8 mouse cellular contexts compared by ENCODE assay signal in the genomic region with DNA sequence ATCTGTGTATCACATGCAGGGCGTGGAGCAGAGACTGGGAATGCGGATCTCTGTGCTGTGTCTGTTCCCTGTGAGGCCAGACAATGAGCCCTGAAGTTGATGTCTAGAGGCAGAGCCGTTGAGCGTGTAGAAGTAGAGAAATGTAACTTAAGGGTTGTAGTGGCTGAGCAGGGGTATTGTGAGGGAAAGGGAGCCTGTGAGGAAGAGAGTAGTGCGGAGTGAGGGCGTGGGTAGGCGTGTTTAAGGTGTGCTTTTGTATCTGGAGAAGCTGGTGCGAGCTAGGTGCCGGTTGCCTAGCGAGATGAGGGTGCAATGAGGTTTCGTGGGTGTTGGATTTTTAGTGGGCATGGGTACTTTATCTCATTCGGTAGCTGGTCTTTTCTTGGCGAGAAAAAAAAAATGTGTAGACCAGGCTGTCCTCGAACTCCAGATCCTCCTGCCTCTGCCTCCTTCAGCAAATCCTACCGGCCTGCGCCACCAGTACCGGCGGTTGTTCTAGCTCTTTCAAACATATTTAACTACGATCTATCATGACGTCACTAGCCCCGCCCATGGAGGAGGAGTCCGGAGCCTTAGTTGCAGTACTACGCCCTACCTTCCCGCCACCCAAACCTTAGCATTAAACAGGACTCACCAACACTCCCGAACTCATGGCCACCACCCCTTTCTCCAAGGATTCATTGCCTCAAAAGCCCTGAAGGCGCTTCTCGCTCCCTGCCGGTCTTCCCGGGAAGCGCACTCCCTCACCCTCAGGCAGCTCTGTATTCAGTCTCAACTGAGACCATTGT. TPM values are rescaled to one million over a fixed set of nuclear protein-coding genes. Genes with fewer than 3 reads are reported as not detected.
DNase-seq lines count a peak whose midpoint lies in the region; ATAC-seq lines count a peak whose summit lies in the region.

No protein-coding gene starts in this region.

- peak overlapping the region; percentile 77 for H3K27ac ChIP-seq in forebrain, embryonic 10.5 days
- H3K27ac ChIP-seq in heart, embryonic 16.5 days (ENCODE audit: low read length), result peak overlapping the region; percentile 68
- 0 out of 2 replicates have a peak overlapping the region, but pooled peaks have one; percentile 39 for H3K27ac ChIP-seq in liver, embryonic 15.5 days (replicated peaks)
- 0 out of 2 replicates have a peak overlapping the region, but pooled peaks have one; percentile 42 for H3K27ac ChIP-seq in neural tube, embryonic 12.5 days

- no peaks in the 10 kb centered on the region for H3K36me3 ChIP-seq in forebrain, embryonic 10.5 days (replicated peaks)
- H3K36me3 ChIP-seq in heart, embryonic 16.5 days (ENCODE audit: control insufficient read depth, insufficient read depth), result no peaks in the 10 kb centered on the region
- H3K36me3 ChIP-seq in liver, embryonic 15.5 days (replicated peaks), result no peaks in the 10 kb centered on the region
- no peaks in the 10 kb centered on the region for H3K36me3 ChIP-seq in neural tube, embryonic 12.5 days

- H3K4me2 ChIP-seq in heart, embryonic 16.5 days (ENCODE audit: low read depth, low read length), result peak overlapping the region; percentile 87
- peak overlapping the region; percentile 82 for H3K4me2 ChIP-seq in liver, embryonic 15.5 days
- H3K4me2 ChIP-seq in neural tube, embryonic 12.5 days (replicated peaks), result peak overlapping the region; percentile 62

- ATAC-seq in heart, embryonic 16.5 days (replicated peaks; ENCODE audit: extremely low read depth, insufficient read depth, low FRiP score), result peak; percentile 92
- ATAC-seq in liver, embryonic 15.5 days (ENCODE audit: insufficient read depth), result peak; percentile 81
- ATAC-seq in neural tube, embryonic 12.5 days (ENCODE audit: low FRiP score, low read depth), result peak; percentile 85

- H3K4me1 ChIP-seq in forebrain, embryonic 10.5 days, result peaks cover 27% of the 10 kb centered on the region
- peaks cover 3% of the 10 kb centered on the region for H3K4me1 ChIP-seq in heart, embryonic 16.5 days (ENCODE audit: control insufficient read depth, insufficient read depth, low read length)
- H3K4me1 ChIP-seq in liver, embryonic 15.5 days (replicated peaks), result peaks cover 25% of the 10 kb centered on the region
- 0 out of 2 replicates have a peak, but pooled peaks cover 3% of the 10 kb centered on the region for H3K4me1 ChIP-seq in neural tube, embryonic 12.5 days

- no peaks in the 10 kb centered on the region for H3K27me3 ChIP-seq in forebrain, embryonic 10.5 days (ENCODE audit: poor library complexity, severe bottlenecking)
- no peaks in the 10 kb centered on the region for H3K27me3 ChIP-seq in heart, embryonic 16.5 days (ENCODE audit: control insufficient read depth, insufficient read depth, low read length)
- H3K27me3 ChIP-seq in liver, embryonic 15.5 days, result no peaks in the 10 kb centered on the region
- no peaks in the 10 kb centered on the region for H3K27me3 ChIP-seq in neural tube, embryonic 12.5 days (replicated peaks)

- peak overlapping the region; percentile 60 for H3K4me3 ChIP-seq in forebrain, embryonic 10.5 days
- peak overlapping the region; percentile 76 for H3K4me3 ChIP-seq in heart, embryonic 16.5 days (ENCODE audit: low read length)
- H3K4me3 ChIP-seq in liver, embryonic 15.5 days (replicated peaks), result peak overlapping the region; percentile 65
- peak overlapping the region; percentile 41 for H3K4me3 ChIP-seq in neural tube, embryonic 12.5 days

- DNase-seq in CD8-positive naive resting alpha-beta T cell, adult 2 months (ENCODE audit: low read depth in 2 of 2, low spot score in 2 of 2), result peak; percentile 96 to 98
- peak; percentile 85 for DNase-seq in c-Kit-positive CD71-negative TER-119-negative erythroid progenitor cells, embryonic 14.5 days (ENCODE audit: low read depth)
- DNase-seq in forebrain, embryonic 10.5 days (ENCODE audit: extremely low spot score, low spot score), result peak; percentile 96
- peak; percentile 93 to 99 for DNase-seq in kidney, postnatal 36 days
- peak; percentile 99 for DNase-seq in telencephalon, adult 2 months (ENCODE audit: low read depth, low spot score)

- peak overlapping the region; percentile 77 for H3K9ac ChIP-seq in heart, embryonic 16.5 days (ENCODE audit: low read length)
- H3K9ac ChIP-seq in liver, embryonic 15.5 days, result peak overlapping the region; percentile 49
- peak overlapping the region; percentile 49 for H3K9ac ChIP-seq in neural tube, embryonic 12.5 days

- 2% methylated on average over 30 of the region's 30 CpGs for WGBS in forebrain, embryonic 10.5 days
- 2% methylated on average over 30 of the region's 30 CpGs for WGBS in heart, embryonic 16.5 days
- WGBS in liver, embryonic 15.5 days (ENCODE audit: insufficient replicate concordance), result 4% methylated on average over 30 of the region's 30 CpGs
- WGBS in neural tube, embryonic 12.5 days, result 2% methylated on average over 30 of the region's 30 CpGs

- H3K9me3 ChIP-seq in forebrain, embryonic 10.5 days, result no peaks in the 10 kb centered on the region
- H3K9me3 ChIP-seq in heart, embryonic 16.5 days (replicated peaks; ENCODE audit: control insufficient read depth, low read length), result no peaks in the 10 kb centered on the region
- no peaks in the 10 kb centered on the region for H3K9me3 ChIP-seq in liver, embryonic 15.5 days (replicated peaks)
- no peaks in the 10 kb centered on the region for H3K9me3 ChIP-seq in neural tube, embryonic 12.5 days

RNA-seq across cellular contexts. Expression of gene Klrb1c, which starts 25.1 kb away (rescaled TPM):
- not detected in 2 replicates for polyA plus RNA-seq in forebrain, embryonic 10.5 days (2016; fragmentation: Nextera tagmentation; extraction: Ambion mirVana)
- polyA plus RNA-seq in heart, embryonic 16.5 days (2015; fragmentation: Nextera tagmentation; extraction: Ambion mirVana), result 0.16 and 0.39 TPM in 2 replicates
- polyA plus RNA-seq in liver, embryonic 15.5 days (2015; fragmentation: Nextera tagmentation; extraction: Ambion mirVana), result 0.25 and 0.37 TPM in 2 replicates
- 0.11 TPM in 1 of 2 replicates, not detected in the other for polyA plus RNA-seq in neural tube, embryonic 12.5 days (2016; fragmentation: Nextera tagmentation; extraction: Ambion mirVana)

RNA-seq across cellular contexts. Expression of gene Klrb1, which starts 41.1 kb away (rescaled TPM):
- not detected in 2 replicates for polyA plus RNA-seq in forebrain, embryonic 10.5 days (2016; fragmentation: Nextera tagmentation; extraction: Ambion mirVana)
- not detected in 2 replicates for polyA plus RNA-seq in heart, embryonic 16.5 days (2015; fragmentation: Nextera tagmentation; extraction: Ambion mirVana)
- polyA plus RNA-seq in liver, embryonic 15.5 days (2015; fragmentation: Nextera tagmentation; extraction: Ambion mirVana), result not detected in 2 replicates
- not detected in 2 replicates for polyA plus RNA-seq in neural tube, embryonic 12.5 days (2016; fragmentation: Nextera tagmentation; extraction: Ambion mirVana)

Comparison
In these comparisons a context has a peak if more than half of its experiments do, and no peak if none do; other contexts are left out.
1. Peak in every context shown above with its lines: DNase-seq, ATAC-seq, H3K4me3 ChIP-seq and H3K27ac ChIP-seq.